Mouse (Mus musculus) intestine, embryonic 16.5 days (tissue): ENCODE results near the gene Pkd1. TPM values are rescaled to one million over a fixed set of nuclear protein-coding genes. Genes with fewer than 3 reads are reported as not detected.

Experiments
- ATAC-seq: fragments of 200-750 bp; cut with Nextera tagmentation; 2 replicates; pipeline ENCODE4 v1.8.0; 2017; ENCODE audit warnings: moderate TSS enrichment, moderate library complexity
- H3K27ac ChIP-seq: fragments of 300-500 bp; sonication (generic); 2 replicates; pipeline ENCODE4 v1.5.1; 2014; ENCODE audit warnings: mild to moderate bottlenecking, low read length
- H3K27me3 ChIP-seq: fragments of 300-500 bp; sonication (generic); replicated peaks from 2 replicates; pipeline ENCODE4 v1.6.1; 2014; ENCODE audit warnings: low read length, control low read depth, mixed read lengths; ENCODE audit not compliant: control insufficient read depth, insufficient read depth
- H3K36me3 ChIP-seq: fragments of 300-500 bp; sonication (generic); 2 replicates; pipeline ENCODE4 v1.6.1; 2014; ENCODE audit warnings: low read length, control low read depth; ENCODE audit not compliant: control insufficient read depth, insufficient read depth
- H3K4me1 ChIP-seq: fragments of 300-500 bp; sonication (generic); 2 replicates; pipeline ENCODE4 v1.6.1; 2014; ENCODE audit warnings: low read length, control low read depth, mixed read lengths; ENCODE audit not compliant: control insufficient read depth, insufficient read depth
- H3K4me2 ChIP-seq: fragments of 300-500 bp; sonication (generic); 2 replicates; pipeline ENCODE4 v1.6.1; 2014; ENCODE audit warnings: low read depth, low read length, control low read depth
- H3K4me3 ChIP-seq: fragments of 300-500 bp; sonication (generic); 2 replicates; pipeline ENCODE4 v1.5.1; 2014; ENCODE audit warnings: mild to moderate bottlenecking, low read length
- H3K9ac ChIP-seq: fragments of 300-500 bp; sonication (generic); 2 replicates; pipeline ENCODE4 v1.6.1; 2014; ENCODE audit warnings: low read depth, low read length
- H3K9me3 ChIP-seq: fragments of 300-500 bp; sonication (generic); 2 replicates; pipeline ENCODE4 v1.6.1; 2016; ENCODE audit warnings: low read length, control low read depth; ENCODE audit not compliant: control insufficient read depth
- WGBS: fragments of 180-500 bp; shearing (Covaris S2); extraction: QIAGEN DNeasy Blood & Tissue Kit; methylation state at CpG from one replicate; pipeline ENCODE4 v1.1.7; 2014; 5-methylcytosine and 5-hydroxymethylcytosine counted together
- polyA plus RNA-seq: library from polyadenylated mRNA; unstranded; fragments of >200 nt; fragmentation: Nextera tagmentation; extraction: Ambion mirVana; gene quantifications from 2 replicates; pipeline ENCODE4 v1.2.1, GENCODE M21; 2015

Pkd1 gene
- polyA plus RNA-seq, 1 experiment from 2014 or later: 13.5 TPM

DNA sequence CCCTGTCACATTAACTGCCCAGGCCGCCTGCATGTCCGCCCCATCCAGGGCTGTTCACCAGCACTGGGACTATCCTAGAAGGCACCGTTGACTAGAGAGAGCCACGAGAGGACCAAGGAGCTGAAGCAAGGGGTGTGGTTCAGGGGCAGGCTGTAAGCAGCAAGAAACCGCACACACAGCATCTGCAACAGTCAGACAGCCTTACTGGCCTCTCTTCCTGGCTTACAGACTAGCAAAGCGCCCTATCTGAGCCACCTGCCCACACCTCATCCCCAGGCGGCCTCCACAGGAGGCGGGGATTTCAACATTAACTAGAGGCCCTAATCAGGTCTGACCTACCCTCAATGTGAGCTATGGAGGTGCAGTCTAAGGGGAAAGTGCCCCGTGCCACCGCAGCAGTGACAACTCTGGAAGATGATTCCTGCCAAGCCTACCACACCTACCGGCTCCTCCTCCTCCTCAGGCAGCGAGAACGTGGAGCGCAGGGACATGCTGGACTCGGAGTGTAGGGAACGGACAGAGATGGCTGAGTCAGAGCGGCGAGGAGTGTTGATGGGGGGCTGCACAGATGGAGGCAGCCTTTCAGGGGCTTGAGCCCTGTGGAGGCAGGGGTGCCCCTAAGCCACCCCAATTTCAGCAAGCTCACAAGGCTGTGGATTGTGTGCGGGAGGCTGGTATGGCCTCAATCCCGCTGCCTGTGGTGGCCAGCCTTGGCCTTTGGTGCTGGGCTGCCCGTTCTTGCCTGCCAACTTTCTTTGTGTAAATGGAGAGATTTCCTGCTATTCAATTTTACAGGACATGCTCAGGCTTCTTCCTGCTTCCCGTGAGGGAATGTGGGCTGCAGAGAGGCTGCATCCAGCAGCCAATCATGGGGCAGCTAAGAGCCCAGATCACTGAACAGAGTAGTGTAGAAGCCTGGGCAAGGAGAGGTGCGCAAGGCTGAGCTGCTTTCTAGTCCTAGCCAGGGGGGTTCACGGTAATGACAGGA, 35.1 kb upstream of the Pkd1 start:
- Histone ChIP-seq H3K36me3 (peaks cover 20% of the 10 kb centered on the region; the same call in 1 of the 2 replicates), H3K27me3 (no peaks in the 10 kb centered on the region), H3K4me2 (0 out of 2 replicates have a peak overlapping the region, but pooled peaks have one; percentile 14), H3K27ac (peak overlapping the region; percentile 54; the same call in 1 of the 2 replicates), H3K4me1 (no peaks in the 10 kb centered on the region), H3K9me3 (no peaks in the 10 kb centered on the region), H3K4me3 (no peak overlapping the region), H3K9ac (peak overlapping the region; percentile 21)
- 84% methylated on average over 24 of the region's 24 CpGs for WGBS
- peak; percentile 30; the same call in 1 of the 2 replicates for ATAC-seq

DNA sequence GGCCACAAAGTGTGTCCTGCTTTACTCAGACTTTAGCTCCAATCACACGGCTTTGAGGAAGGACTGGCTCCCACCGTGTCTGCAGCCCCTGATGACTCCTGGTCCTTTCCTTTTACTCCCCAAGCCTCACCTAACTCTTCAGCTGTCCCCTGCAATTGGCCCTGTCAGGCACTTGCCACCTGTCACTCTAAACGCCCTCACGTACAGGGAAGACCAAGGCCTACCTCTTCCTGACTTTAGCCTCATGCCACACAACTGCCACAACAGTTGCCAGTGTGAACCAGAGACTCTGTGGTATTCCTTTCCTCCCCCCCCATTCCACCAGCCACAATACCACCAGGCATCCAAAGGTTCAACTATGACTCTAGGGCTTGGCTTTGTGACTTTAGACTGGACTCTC, 29.2 kb upstream of the Pkd1 start:
- 86% methylated on average over 4 of the region's 4 CpGs for WGBS
- H3K27ac ChIP-seq: no peak overlapping the region
- H3K9ac ChIP-seq: no peak overlapping the region
- H3K4me3 ChIP-seq: no peak overlapping the region
- no peaks in the 10 kb centered on the region for H3K27me3 ChIP-seq
- no peaks in the 10 kb centered on the region for H3K9me3 ChIP-seq
- H3K4me1 ChIP-seq: peaks cover 9% of the 10 kb centered on the region
- peaks cover 5% of the 10 kb centered on the region; the same call in 1 of the 2 replicates for H3K36me3 ChIP-seq
- ATAC-seq: no peak
- no peak overlapping the region for H3K4me2 ChIP-seq

DNA sequence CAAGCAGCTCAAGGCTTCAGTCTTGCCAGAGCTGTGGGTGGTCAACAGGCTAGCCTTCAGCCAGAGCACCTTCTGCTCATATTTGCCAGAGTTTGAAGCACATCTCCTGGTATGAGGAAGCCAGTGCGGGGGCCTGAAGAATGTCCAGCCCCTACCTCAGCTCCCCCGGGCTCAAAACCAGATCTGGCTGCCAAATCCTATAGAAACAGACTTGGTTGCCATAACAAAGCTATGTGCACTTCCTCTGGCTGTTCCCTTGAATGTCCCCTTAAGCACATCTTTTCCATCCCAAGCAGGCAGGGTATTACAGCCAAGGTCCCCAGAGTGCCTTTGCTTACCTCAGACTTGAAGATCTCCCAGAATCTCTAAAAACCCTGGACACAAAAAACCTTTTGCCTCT, 24.9 kb upstream of the Pkd1 start:
- ATAC-seq: no peak
- H3K9ac ChIP-seq: no peak overlapping the region; the same call in 1 of the 2 replicates
- 61% methylated on average over 2 of the region's 2 CpGs for WGBS
- H3K4me3 ChIP-seq: no peak overlapping the region
- no peaks in the 10 kb centered on the region for H3K9me3 ChIP-seq
- H3K27ac ChIP-seq: peak overlapping the region; percentile 36; the same call in 1 of the 2 replicates
- peaks cover 35% of the 10 kb centered on the region for H3K4me1 ChIP-seq
- H3K36me3 ChIP-seq: peaks cover 3% of the 10 kb centered on the region; the same call in 1 of the 2 replicates
- no peak overlapping the region for H3K4me2 ChIP-seq
- H3K27me3 ChIP-seq: no peaks in the 10 kb centered on the region

DNA sequence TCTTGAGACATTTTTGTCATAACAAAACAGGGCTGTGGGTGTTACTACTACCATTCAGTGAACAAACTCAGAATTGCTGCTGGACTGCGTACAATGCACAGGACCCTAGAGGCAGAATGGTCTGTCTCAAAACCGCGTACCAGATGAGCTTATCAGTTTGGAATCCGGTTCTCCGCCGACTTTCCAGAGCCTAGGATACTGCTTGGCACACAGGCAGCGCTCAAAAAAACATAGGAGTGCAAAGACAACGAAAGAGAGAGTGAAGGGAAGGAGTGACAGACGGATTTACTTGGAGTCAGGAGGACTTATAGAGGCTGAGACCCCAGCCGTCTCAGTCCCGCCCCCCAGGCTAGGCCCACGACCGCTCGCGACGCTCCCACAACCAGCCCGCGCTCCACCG, 22.3 kb upstream of the Pkd1 start:
- H3K9ac ChIP-seq: peak overlapping the region; percentile 91
- no peaks in the 10 kb centered on the region for H3K9me3 ChIP-seq
- peaks cover 52% of the 10 kb centered on the region for H3K4me1 ChIP-seq
- peak; percentile 16 for ATAC-seq
- peak overlapping the region; percentile 70 for H3K4me2 ChIP-seq
- H3K4me3 ChIP-seq: peak overlapping the region; percentile 79
- no peaks in the 10 kb centered on the region; the same call in 1 of the 2 replicates for H3K36me3 ChIP-seq
- H3K27me3 ChIP-seq: no peaks in the 10 kb centered on the region
- under 1% methylated on average over 19 of the region's 19 CpGs for WGBS
- H3K27ac ChIP-seq: peak overlapping the region; percentile 84

DNA sequence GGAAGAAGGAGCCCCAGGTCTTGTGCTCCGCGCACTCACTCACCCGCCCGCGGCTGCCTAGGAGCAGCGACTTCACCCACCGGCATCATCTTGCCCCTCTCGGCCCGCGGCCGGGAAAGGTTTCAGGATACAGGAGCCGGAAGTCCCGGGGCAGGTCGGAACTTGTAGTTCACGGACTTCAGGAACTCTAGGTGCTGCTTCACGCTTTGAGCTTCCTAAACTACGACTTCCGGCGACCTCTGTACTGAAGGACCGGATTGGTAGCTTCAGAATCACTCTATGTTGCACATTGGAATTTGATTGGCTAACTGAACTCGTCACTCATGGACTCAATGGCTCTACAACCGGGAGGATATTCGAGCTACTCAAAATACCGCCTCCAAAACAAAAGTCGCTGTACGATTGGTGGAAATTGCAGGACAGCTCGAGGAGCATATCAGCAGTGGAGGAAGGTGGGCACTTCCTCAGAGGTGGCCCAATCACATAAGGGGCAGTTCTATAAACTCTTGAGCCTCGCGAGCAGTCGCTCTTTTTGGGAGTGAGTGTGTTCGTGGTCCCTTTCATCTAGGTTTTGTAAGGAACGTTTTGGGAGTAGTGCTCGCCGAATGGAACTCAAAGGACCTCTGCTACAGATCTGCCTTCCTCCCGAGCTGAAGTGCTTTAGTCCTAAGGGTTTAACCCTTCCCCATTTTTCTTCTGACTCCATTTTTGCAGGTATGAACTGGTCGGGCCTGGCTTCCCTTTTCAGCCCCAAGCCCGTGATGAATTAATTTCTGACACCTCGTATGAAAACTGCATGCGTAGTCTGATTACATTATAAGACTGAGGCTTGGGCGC, 21.7 kb upstream of the Pkd1 start, which contains the start of gene Traf7:
Gene Traf7 (minus strand): TSS at position 216 of the 837 bp plus-strand sequence.
- Histone ChIP-seq H3K4me3 (peak within 1 kb of the TSS; percentile 79), H3K36me3 (no peaks in the 10 kb centered on the region; the same call in 1 of the 2 replicates), H3K27ac (peak within 1 kb of the TSS; percentile 90), H3K4me1 (peaks cover 55% of the 10 kb centered on the region), H3K27me3 (no peaks in the 10 kb centered on the region), H3K9me3 (no peaks in the 10 kb centered on the region), H3K9ac (peak within 1 kb of the TSS; percentile 91), H3K4me2 (peak within 1 kb of the TSS; percentile 82)
- WGBS: under 1% methylated on average over 40 of the region's 40 CpGs
- ATAC-seq: peak; percentile 96

DNA sequence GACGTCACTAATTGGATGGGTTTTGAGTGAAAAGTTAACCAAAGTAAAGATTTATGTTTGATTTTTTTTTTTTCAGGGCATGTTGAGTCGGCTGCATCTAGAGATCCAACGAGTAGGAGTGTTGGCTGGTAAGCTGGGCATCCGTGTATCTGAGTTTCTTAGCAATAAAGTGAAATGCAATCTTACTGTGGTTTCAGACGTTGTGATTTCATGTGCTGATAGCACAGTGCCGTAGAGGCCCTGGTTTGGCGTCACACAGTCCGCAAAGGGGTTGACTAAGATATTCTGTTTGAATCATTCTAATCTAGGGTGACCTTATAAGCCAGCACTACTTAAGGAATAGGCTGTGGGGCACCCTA, 21.1 kb upstream of the Pkd1 start:
- under 1% methylated on average over 8 of the region's 8 CpGs for WGBS
- peaks cover 60% of the 10 kb centered on the region for H3K4me1 ChIP-seq
- ATAC-seq: no peak

DNA sequence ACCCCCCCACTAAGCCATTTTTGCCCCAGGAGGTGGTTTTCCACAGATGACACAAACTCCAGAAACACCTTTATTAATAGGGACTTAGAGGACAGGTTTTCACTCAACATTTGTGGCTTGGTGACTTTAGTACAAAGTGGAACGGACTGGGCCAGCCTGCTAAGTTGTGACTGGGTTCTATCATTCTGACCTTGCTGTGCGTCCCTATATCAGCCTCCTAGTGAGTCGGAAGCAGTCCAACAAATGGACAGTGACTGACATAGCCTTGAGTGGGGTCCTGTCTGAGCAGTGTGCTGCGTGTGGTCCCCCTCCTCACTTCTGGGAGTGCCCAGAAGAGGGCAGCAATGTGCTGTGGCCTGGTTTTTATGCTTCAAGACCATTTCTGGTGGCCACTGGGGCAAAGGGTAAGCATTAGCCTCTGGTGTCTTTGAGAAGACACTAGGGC, 20.6 kb upstream of the Pkd1 start:
- Histone ChIP-seq H3K9me3 (no peaks in the 10 kb centered on the region), H3K36me3 (no peaks in the 10 kb centered on the region; the same call in 1 of the 2 replicates), H3K4me3 (peak overlapping the region; percentile 71), H3K9ac (peak overlapping the region; percentile 80), H3K27me3 (no peaks in the 10 kb centered on the region), H3K4me2 (peak overlapping the region; percentile 82), H3K4me1 (peaks cover 60% of the 10 kb centered on the region), H3K27ac (peak overlapping the region; percentile 90)
- WGBS: 2% methylated on average over 4 of the region's 4 CpGs
- no peak for ATAC-seq

More for the DNA sequence above, 21.1 kb upstream of the Pkd1 start:
- Histone ChIP-seq H3K4me2 (peak overlapping the region; percentile 82), H3K27ac (peak overlapping the region; percentile 90), H3K36me3 (no peaks in the 10 kb centered on the region; the same call in 1 of the 2 replicates), H3K9ac (peak overlapping the region; percentile 80), H3K27me3 (no peaks in the 10 kb centered on the region), H3K9me3 (no peaks in the 10 kb centered on the region), H3K4me3 (peak overlapping the region; percentile 71)

DNA sequence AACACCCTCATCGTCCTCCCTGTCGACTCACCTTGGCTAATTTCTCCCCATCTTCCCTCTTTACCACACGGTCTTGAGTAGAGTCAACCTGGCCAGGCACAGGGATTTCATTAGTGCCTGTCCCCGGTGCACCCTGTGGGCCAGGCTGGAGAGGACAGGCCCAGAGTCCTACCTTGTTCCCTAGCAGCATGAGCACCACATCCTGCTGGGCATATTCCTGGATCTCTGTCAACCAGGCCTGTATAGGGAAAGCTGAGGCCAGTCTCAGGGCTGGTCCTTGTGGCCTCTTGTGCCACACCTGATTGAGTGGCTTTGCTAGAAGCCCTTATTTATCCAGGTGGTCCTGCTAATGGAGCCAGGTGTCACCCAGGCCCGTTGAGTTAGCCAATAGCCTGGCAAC, 19.8 kb upstream of the Pkd1 start:
- Histone ChIP-seq H3K4me1 (peaks cover 57% of the 10 kb centered on the region), H3K9ac (peak overlapping the region; percentile 80)
- no peak for ATAC-seq

More for the DNA sequence above, 19.8 kb upstream of the Pkd1 start:
- 25% methylated on average over 5 of the region's 5 CpGs for WGBS
- Histone ChIP-seq H3K4me3 (peak overlapping the region; percentile 71), H3K9me3 (no peaks in the 10 kb centered on the region), H3K27ac (peak overlapping the region; percentile 90), H3K4me2 (peak overlapping the region; percentile 82), H3K27me3 (no peaks in the 10 kb centered on the region), H3K36me3 (no peaks in the 10 kb centered on the region; the same call in 1 of the 2 replicates)
